Mouse (Mus musculus) adrenal gland (tissue): ENCODE data around the gene Hspa1a.
"Not testable (repeated sequence)": the region's sequence is repeated elsewhere in the genome, so short reads cannot be mapped to it uniquely, and the experiment has no call there.

ENCODE experiments used
- intact Hi-C: fragments of 180-260 bp; cut with DNase I; formaldehyde crosslinking; loops from one replicate; pipeline ENCODE4 v1.15.1; 2025
- long read RNA-seq, 2 experiments: library from polyadenylated mRNA; unstranded; transcript quantifications; one replicate each; pipeline ENCODE4 v2.0.0; 2020; ENCODE audit warnings: borderline replicate concordance in 1 of 2; ENCODE audit not compliant: insufficient replicate concordance in 1 of 2

Gene Hspa1a
- long read RNA-seq, experiment 1, transcript Hspa1a-201 (1 exons, 2,967 nt), result major isoform, 20 of 20 reads
- long read RNA-seq, experiment 1, partial matches to known transcripts, result 0 of 20 reads
- long read RNA-seq, experiment 1, other reads (novel, unspliced or antisense), result 0 of 20 reads
- long read RNA-seq, experiment 2, transcript Hspa1a-201 (1 exons, 2,967 nt), result major isoform, 18 of 18 reads
- long read RNA-seq, experiment 2, partial matches to known transcripts, result 0 of 18 reads
- long read RNA-seq, experiment 2, other reads (novel, unspliced or antisense), result 0 of 18 reads

DNA sequence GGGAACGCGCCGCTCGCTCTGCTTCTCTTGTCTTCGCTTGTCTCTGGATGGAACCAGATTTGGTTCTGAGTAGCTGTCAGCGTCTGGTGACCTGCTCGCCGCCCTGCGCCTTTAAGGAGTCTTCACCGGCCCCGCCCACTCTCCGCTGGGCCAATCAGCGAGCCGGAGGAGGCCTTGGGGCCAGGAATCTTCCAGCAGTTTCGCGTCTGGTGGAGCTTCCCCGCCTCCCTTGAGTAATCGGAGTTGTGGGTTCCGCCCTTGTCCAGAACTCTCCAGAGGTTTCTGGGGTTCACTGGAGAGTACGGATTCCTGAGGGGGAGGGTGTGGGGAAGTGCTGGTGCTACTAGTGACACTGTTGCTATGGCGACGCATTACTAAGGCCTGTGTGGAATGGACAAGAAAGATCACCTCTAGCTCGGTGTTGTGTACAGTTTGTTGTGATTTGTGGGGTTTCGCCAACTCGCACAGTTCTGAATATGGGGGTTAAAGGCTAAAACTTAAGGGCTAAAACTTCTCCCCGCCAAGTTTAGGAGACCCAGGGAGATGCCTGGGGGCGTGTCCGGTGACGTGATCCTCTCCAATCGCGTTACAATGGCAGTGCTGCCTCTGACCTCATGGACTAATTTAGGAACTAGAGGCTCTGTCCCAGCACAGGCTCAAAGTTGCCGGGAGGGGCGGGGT is at the start of gene Hspa1a, which contains the start of gene Hspa1l:
Gene Hspa1a (minus strand): TSS at position 88 of the 681 bp plus-strand sequence.
Gene Hspa1l (plus strand): TSS at position 635 of the 681 bp plus-strand sequence.
- intact Hi-C loops, result not testable (repeated sequence)

GRCm38 (mm10) chr17:35021163-35021808 is 49.3 kb upstream of the Hspa1a start:
- intact Hi-C loops, result loop anchor here (5.0 to 10.0 kb wide), 3 partner anchors 41 to 214 kb away; partner anchors contain the start of genes Atp6v1g2, Ly6g5c and Nfkbil1

- intact Hi-C loops, result loop anchor here (5.0 to 10.0 kb wide), 3 partner anchors 42 to 214 kb away; partner anchors contain the start of genes Atp6v1g2, Ly6g5c and Nfkbil1
Observed at GRCm38 (mm10) chr17:35020551-35020950, 48.6 kb upstream of the Hspa1a start.

DNA sequence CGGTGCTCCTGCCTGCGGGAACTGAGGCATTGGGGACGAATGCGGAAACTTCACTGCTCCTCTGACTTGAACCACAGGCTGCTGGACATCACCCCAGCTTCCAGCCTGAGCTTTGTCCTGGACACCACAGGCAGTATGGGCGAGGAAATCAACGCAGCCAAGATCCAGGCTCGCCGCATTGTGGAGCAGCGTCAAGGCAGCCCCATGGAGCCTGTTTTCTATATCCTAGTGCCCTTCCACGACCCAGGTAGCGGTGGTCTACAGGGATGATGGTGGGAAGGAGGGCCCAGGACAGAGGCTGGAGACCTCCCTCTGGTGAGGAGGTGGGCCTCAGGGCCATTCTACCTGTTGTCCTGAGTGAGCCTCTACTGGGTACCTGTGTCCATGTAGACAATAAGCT is 47.9 kb upstream of the Hspa1a start:
- intact Hi-C loops, result loop anchor here (5.0 to 10.0 kb wide), 3 partner anchors 42 to 215 kb away; partner anchors contain the start of genes Atp6v1g2, Ly6g5c and Nfkbil1

DNA sequence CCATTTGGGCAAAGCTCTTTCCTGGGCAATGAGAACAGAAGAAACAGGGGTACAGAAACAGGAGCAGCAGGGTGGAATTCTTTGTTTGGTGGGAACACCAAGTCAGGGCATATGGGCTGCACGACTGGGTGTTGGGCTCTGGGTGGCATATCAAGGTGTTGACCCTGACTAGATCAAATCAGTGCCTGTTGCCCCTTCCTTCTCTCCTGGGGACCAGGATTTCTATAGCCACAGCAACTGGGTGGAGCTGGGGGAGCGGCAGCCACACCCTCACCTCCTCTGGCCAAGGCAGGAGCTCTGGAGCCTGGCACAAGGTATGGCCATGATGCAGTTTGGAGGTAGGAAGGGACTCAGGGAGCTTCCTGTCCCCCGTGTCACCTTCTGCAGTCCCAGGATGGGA is 46.2 kb upstream of the Hspa1a start:
- intact Hi-C loops, result no loop called here

GRCm38 (mm10) chr17:35017706-35018030 is 45.7 kb upstream of the Hspa1a start:
- intact Hi-C loops, result no loop called here

- intact Hi-C loops, result no loop called here
Observed at GRCm38 (mm10) chr17:35016791-35017705, 45.1 kb upstream of the Hspa1a start.

DNA sequence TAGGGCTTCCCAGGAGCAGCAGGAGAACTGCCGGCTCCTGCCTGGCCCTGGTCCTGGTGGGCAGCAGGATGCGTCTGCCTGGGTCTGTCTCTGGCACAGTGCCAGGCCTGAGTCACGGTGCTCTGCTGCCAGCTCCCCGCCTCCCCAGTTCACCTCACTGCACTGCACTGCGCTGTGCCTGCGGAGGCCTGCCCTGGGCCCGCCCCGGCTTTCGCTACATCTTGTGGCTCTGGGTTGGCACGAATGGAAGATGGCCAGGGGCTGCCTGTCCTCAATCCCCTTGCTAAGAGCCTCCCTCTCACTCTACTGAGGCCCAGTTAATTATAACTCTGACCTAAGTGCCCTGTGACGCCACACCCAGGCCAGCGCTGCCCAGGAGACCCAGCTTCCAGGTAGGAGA is 44.4 kb upstream of the Hspa1a start, which contains the start of gene Vwa7:
Gene Vwa7 (plus strand): TSS at position 204 of the 400 bp plus-strand sequence.
- intact Hi-C loops, result no loop called here

- intact Hi-C loops, result no loop called here
Observed at GRCm38 (mm10) chr17:35015296-35015695, 43.3 kb upstream of the Hspa1a start.

DNA sequence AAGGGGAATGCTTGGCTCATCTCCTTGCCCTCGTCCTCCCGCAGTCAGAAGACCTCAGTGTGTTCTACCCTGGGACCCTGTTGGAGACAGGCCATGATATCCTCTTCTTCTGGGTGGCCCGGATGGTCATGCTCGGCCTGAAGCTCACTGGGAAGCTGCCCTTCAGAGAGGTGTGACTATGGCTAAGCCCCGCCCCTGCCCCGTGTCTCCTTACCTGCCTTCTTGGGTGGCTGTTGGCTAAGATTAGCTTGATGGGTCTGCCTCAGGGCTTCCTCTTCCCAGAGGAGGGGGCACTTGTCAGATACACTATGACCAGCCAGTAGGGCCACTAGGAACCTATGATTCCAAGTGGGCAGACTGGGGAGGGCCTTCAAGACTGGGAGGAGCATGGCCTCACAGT is 41.3 kb upstream of the Hspa1a start:
- intact Hi-C loops, result no loop called here

DNA sequence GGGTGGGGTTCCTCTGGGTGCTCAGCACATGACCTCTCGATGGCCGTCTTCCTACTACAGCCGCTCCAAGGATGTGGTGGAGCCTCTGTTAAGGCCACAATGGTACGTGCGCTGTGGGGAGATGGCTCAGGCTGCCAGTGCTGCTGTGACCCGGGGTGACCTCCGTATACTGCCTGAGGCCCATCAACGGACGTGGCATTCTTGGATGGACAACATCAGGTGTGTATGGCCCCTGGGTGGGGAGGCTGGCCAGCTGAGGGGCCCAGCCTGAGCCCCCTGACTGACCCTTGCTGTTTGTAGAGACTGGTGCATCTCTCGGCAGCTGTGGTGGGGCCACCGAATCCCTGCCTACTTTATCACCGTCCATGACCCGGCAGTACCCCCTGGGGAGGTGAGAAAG is 40.5 kb upstream of the Hspa1a start:
- intact Hi-C loops, result no loop called here

- intact Hi-C loops, result no loop called here
Observed at GRCm38 (mm10) chr17:35011440-35011839, 39.5 kb upstream of the Hspa1a start.

DNA sequence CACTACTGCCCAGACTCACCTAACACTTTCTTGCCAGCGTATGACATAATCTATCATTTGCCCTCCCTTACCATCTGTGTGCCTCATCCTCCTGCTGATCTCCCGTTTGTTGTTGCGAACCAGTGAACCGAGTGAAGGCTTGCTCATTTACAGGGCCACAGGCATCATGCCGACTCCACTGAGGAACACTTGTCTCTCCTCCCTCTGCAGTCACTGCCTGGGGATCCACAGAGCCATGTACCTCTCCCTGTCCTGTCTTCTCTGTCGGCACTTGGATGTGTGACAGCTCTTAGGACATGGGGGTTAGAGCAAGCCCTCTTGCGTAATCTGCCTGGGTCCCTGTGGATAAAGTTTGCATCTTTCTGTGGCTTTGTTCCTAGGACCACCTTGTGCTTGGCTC is 37.6 kb upstream of the Hspa1a start:
- intact Hi-C loops, result no loop called here

GRCm38 (mm10) chr17:35007387-35007991 is 35.5 kb upstream of the Hspa1a start:
- intact Hi-C loops, result no loop called here

DNA sequence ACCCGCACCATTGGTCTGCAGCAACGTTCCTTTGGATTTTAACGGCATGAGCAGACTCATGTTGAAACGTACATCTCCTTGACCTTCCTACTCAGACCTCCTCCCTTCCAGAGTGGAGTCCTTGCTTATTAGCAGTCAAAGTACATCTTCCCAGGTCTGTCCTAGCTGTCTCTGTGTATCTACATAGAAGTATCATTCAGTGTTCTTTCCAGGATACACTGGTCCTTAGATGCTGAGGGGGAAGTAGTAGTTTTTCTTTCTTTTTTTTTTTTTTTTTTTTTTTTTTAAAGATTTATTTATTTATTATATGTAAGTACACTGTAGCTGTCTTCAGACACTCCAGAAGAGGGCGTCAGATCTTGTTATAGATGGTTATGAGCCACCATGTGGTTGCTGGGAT is 33.9 kb upstream of the Hspa1a start:
- intact Hi-C loops, result not testable (repeated sequence)

GRCm38 (mm10) chr17:35005158-35005557 is 33.2 kb upstream of the Hspa1a start:
- intact Hi-C loops, result no loop called here

GRCm38 (mm10) chr17:35004075-35004717 is 32.2 kb upstream of the Hspa1a start:
- intact Hi-C loops, result no loop called here

DNA sequence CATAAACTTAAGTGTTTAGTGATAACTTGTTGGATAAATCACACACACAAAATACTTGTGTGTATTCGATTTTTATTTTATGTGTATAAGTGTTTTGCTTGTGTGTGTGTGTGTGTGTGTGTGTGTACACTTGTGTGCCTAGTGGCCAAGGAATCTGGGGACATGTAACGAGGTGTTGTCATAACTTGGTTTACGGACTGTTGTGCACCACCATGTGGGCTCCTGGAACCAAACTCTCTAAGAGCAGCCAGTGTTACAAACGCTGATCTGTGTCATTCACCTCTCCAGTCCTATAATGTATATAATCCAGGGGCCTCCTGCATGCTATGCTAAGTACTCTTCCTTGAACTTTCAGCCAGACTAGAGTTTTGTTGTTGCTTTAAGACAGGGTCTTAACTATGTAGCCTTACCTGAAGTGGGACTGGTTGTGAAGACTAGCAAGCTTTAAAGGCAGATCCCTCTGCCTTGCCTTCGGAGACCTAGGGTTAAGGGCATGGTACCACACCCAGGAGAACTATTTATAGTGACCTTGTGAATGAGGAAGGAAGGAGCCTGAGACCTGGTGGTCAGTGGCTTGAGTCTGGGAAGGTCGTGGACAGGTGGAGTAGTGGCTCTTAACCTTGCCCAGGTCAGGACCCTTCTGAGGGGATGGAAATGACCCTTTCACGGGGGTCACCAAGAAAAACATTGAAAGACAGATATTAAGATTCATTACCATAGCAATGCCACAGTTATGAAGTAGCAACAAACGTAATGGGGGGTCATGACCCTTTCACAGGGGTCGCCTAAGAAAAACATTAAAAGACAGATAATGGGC is 31.3 kb upstream of the Hspa1a start:
- intact Hi-C loops, result no loop called here
